Mouse (Mus musculus) lung, postnatal 36 days (tissue): ENCODE data around the gene Phactr1.
A peak's percentile ranks its signal among the peaks of the same experiment; 100 is the strongest.
"Not testable (repeated sequence)": the region's sequence is repeated elsewhere in the genome, so short reads cannot be mapped to it uniquely, and the experiment has no call there.

Source experiments
- DNase-seq: peaks from one replicate; pipeline ENCODE4 v3.0.0; 2022; ENCODE audit warnings: mixed read lengths

The Phactr1 gene

DNA sequence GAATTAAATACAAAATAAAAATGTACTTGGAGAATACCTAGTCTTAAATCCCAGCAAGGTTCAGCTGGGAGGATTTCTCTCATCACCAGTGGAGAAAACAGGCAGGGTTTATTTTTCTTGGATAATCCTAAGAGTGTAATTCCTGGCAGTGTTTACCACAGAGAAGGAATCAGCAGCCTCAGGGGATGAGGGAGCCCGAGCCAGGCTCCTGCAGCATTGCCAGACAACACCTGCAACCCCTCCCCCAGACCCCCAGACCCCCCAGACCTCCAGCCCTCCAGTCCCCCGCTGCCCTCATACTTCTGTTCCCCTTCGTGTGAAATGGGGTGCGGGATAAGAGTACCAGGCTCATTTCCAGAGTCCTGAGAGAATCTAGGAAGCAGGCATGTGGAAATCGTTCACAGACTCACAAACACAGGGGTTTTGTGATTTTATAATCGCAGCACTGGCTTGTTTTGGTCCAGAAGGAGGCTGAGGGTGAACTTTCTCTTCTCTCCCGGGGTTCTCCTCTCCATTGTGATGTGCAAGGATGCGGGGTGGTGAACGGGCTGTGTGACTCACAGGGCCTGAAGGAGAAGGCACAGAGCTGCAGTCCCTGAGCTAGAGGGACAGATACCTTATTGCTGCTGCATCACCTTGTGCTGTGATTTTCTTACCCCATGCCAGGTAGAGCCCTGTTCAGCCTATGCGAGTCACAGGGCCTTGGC lies 249.3 kb downstream of the Phactr1 start:
- DNase-seq = no peak

DNA sequence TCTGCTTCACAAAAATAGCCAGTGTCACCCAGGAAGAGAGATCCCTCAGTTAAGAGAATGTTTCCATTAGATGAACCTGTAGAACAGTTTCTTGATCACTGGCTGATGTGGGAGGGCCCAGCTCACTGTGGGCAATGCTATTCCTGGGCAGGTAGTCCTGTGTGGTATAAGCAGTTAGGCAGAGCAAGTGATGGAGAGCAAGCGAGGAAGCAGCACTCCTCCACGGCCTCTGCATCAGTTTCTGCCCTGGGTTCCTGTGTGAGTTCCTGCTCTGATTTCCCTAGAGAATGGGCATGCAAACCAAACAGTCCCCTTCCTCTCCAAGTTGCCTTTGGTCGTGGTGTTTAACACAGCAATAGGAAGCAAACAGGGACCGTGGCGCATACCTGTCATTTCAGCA lies 251.6 kb downstream of the Phactr1 start:
- no peak for DNase-seq

DNA sequence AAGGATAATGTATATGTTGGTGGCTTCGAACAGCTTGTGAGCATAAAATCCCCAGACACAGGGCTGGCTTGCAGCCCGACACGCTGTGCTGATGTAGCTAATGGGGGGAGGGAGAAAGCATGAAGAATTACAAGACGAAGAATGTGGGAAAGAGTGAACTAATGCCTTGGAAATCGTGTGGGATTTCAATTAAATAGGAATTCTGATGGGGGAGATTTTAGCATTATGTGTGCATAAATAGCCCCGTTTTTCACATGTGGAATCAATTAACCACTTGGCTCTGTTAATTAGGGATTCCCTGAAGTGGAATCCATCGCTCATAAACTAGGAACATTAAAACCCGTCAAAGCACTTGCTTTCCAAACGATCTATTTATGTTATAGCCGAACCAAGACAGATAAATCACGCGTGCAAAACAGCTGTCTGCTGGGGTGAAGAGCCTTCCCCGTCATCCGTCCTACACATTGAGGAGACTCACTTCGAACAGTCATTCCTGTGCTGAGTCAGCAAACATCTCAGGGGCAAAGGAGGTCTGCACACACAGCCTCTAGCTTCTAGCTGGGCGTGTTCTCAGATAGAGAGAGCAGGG lies 254.2 kb downstream of the Phactr1 start:
- no peak for DNase-seq

DNA sequence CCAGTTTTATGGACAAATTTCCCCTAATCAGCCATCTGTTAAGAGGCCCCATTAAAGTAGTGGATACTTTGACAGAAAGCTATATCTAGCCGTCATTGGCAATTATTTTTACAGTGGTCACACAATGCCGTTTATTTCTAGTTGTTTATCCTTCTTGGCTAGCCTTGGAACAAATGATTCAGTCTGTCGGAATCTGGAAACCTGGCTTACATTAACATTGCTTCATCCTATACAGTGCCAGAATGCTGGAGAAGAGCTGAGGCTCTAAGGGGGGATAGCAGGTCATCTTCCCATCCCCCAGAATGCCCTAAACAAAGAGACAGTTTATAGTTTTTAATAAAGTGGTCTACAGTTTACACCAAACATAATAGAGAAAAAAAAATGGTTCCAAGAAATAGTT lies 257.4 kb downstream of the Phactr1 start:
- DNase-seq = no peak

DNA sequence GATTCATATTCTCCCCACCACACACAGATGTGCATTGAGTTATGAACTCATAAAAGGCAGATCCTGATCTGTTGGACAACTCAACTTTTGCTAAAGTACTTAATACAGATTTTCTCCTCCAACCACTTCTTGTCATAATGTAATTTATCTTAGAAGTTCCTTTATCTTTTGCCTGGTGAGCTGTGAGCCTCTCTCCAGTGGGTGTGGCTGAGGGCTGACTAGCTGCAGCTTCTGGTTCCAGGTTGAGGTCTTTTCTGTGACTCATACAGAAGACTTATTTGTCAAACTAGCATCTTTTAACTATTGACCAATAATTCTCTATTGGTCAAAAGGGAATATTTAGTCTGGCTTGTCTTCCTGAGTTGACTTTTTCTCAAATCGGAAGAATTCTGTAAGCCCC lies 257.9 kb downstream of the Phactr1 start:
- no peak for DNase-seq

DNA sequence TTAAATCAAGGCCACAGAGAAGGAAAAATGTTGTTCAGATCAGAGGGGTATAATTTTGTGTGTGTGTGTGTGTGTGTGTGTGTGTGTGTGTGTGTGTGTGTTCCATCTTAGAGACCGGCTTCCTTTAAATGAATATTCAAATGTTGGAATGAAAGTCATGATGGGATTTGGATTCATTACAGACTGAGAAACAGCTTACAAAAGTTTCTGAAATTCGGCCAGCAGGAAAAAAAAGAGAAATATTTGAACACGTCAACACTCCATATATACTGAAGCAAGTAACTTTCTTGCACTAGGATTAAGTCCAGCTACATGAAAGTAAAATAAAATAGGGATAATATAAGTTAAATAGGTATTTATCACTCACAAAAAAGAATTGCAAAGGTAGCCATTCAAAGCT lies 259.8 kb downstream of the Phactr1 start:
- DNase-seq = no peak

DNA sequence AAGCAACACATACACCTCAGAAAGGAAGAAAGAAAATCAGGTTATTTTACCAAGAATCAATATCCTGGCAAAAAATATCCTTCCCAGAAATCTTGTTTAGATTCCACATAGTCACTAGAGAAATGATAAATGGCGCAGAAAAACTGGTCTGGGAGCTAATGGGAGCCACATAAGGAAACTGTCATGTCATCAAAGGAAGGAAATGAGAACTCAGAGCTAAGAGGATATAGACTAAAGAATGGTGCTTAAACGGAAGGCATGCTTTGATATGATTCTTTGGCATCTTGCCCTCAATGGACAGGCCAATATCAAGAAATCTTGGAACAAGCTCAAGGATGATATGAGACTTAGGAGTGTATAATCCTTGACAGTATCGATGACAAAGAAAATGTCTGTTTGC lies 263.7 kb downstream of the Phactr1 start:
- DNase-seq = peak; percentile 49

DNA sequence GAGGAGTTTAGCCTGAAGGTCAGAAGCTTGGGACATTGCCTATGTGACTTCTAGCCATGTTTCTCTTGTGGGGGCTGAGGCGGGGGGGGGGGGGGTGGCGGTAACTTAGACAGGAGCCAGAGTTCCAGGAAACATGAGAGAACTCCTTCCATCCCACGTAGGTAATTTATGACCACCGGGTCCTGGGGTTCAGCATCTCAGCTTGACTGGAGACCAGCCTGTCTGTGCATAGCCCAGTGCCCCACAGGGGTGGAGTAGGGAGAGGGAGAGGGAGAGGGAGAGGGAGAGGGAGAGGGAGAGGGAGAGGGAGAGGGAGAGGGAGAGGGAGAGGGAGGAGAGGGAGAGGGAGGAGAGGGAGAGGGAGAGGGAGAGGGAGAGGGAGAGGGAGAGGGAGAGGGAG lies 264.8 kb downstream of the Phactr1 start:
- DNase-seq = not testable (repeated sequence)

DNA sequence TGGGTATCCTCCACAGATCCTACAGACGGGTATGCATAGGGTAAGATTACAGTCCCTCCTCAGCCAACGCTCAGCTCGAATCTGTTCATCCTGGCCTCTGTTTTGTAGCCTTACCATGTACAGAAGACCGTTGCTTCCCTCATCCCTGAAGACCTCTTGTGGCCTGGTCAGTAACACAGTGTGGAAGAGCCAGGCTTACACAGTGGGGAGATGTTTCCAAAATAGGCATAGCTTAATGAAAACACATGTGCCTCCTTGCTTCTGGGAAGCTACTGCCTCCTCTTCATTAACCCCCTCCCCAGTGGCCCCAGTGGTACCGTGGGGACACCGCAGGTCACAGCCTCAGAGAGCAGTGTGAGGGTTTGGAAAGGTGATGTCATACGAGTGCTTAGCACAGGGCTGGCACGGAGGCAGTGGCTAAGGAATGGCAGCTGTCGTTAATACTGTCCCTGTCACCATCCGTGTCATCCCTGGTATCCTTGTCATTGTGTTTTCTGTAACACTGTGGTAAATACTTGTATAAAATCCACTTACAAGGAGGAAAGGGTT lies 268.4 kb downstream of the Phactr1 start:
- no peak for DNase-seq

DNA sequence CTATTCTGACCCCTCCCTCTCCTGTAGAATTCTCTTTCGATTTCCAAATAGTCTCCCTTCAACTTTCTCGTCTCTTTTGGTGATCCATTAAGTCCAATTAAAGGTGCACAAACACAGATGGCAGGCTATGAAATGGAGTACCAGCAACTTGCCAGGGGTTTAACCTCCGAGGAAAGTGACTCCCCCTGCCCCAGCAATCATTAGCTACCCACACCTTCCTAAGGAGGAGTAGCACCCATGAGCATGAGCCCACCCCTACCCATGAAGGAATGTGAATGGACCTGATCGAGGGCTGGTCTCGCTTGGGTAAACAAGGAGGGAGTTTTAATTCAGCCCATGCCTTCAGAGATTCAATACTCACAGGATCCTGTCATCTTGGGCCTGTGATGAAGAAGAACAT lies 268.9 kb downstream of the Phactr1 start:
- DNase-seq = no peak

DNA sequence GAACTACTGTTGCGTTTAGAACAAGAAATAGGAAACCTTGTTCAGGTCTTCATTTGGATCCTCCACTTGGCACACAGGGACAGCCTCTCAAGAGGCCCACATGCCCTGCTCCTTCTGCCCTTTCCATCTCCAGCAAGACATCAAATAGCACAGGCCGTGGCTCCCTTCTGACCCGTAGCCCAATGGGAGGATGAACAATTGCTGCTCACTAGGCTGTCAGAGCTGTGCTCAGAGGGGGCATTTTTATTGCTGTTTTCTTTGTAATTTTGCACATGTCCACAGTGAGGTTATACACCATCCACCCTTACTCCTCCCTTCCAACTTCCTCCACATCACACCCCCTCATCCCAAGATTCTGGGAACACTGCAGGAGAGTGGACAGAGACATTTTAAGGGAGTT lies 269.6 kb downstream of the Phactr1 start:
- DNase-seq = no peak

DNA sequence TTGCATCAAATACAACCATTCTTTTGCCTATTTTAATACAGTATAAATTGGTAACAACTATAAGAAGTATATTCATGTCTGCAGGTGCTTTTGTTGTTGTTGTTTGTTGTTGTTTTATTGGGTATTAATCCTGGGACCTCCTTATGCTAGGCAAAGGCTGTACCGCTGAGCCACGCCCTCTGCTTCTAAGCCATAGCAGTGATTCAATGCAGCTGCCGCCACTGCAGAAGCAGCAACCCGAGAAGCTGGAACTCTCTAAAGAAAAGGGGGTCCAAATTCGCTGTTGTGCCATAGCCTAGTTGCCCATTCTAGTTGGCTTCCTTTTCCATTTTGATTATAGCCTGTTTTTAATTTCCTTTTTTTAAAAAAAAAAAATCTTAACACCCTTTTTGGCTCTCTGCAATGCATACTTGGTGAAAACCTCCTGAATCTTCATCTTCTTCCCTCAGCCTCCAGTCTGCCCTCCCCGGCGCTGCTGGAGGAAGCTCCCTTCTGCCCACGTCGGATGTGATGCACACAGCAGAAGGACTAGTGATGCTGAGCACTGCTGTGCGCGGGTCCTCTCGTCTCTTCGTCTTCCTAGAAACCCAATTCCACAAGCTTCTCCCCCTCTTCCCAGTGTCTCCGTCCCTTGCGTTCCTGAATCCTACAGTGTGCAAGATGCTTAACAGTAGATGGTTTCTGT lies 271.8 kb downstream of the Phactr1 start:
- DNase-seq = no peak

DNA sequence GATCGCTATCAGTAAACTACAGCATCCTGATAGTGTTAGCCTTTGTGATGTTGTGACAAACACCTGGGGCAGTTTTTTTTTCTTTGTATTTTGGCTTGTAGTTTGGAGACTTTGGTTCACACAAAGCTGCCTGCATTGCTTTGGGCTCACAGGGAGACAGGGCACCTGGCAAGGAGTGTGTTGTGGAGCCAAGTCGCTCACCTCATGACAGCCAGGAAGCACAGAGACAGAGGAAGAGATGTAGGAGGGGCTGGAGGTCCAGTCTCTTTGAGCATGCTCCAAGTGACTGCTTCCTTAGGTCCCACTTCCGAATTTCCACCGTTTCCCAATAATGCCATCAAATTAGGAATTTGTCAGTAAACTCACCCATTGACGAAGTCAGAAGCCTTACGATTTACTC lies 272.6 kb downstream of the Phactr1 start:
- no peak for DNase-seq

DNA sequence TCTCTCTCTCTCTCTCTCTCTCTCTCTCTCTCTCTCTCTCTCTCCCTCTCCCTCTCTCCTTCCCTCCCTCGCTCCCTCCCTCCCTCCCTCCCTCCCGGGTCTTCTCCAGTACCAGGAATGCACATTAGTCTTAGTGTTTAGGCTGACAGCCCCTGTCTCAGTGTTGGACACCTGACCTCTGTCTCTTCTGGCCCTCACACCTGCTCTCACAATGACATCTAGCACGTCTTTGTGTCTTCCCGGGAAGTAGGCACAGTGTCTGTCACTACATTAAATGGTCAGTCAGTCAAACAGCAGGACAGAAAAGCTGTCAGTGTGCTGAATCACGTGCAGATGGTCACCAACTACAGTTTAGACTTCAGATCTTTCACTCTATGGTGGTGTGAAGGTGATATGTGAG lies 273.7 kb downstream of the Phactr1 start:
- DNase-seq = no peak

DNA sequence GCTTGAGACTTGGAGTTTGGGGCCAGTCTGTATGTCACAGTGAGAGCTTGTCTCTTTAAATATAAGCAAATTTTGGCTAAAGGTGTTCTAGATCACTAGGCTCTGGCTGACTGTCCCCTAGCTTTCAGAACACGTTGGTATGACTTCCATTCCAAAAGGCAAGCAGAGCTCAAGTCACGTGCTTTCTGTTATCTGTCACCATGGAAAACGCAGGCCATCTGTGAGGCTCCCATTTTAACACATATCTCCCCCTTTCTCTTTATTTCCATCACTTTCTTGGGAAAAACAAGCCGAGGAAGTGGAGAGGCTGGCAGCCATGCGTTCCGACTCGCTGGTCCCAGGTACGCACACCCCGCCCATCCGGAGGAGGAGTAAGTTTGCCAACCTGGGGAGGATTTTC lies 275.9 kb downstream of the Phactr1 start:
- no peak for DNase-seq

DNA sequence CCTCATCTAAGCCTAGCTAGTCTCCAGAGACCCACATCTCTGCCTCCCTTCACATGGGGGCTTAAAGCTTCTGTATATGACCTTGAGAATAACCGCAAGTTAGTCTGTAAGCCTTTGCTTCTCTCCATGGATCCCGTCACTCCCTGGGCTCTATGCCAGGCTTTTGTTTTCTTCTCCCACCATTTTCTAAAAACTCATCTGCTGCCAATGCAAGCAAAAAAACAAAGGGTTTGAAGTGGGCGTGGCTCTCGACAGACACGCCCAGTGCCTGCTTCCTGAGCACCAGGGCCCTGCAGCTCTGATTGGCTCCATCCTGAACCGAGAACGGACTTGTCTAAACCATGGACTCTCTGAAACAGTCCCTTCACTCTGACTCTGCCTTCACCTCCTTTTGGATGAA lies 277.4 kb downstream of the Phactr1 start:
- DNase-seq = peak; percentile 18

DNA sequence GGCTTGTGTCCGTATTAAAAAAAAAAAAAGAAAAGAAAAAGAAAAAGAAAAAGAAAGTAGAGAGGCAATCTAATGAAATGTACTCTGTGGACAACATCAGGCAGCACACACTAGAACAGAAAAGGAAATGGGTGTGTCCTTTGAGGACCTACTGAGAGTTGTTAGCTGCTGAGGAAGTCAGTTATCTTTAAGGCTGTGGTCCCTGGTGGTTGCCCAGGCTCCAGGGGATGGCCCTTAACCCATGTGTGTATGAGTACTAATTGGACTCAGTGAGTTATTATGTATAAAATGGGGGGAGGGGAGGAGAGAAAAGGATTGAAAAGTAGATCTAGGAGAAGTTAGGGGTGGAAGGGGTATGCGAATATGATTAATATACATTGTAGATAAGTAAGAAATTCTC lies 278.4 kb downstream of the Phactr1 start:
- DNase-seq = no peak

DNA sequence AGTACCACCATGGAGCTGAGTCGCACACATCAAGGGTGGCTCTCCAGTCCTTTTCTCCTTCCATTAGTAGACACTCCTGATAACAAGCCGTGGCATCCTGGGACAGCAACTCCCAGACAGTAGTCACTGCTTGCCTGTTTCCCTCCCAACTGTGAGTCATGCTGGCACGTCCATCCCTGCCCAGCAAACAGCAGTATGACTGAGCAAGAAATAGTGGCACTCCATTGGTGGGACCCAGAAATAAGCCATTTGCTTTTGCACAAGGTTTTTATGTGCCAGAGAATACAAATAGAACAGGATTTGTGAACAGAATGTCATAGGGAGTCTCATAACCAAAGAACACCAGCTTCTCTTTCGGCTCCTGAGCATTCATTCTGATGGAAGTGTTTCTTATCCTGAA lies 281.1 kb downstream of the Phactr1 start:
- no peak for DNase-seq

DNA sequence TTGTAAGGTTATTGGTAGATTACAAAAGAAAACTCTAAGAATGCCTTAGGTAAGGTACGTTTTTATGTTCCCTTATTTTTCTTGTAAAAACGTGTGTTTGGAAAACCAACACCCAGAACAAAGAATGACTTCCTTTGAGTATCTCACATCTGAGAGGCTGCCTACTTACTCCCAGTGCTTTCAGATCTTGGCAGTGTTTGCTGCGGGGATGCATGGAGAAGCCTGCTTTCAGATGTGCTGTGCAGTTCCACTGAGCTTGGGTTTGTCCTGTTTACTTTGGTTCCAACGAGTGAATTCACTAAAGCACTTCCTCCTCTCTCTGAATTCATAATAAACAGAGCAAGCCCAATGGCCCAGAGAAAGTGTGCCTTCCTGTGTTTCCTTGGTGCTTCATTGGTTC lies 288.1 kb downstream of the Phactr1 start:
- no peak for DNase-seq

DNA sequence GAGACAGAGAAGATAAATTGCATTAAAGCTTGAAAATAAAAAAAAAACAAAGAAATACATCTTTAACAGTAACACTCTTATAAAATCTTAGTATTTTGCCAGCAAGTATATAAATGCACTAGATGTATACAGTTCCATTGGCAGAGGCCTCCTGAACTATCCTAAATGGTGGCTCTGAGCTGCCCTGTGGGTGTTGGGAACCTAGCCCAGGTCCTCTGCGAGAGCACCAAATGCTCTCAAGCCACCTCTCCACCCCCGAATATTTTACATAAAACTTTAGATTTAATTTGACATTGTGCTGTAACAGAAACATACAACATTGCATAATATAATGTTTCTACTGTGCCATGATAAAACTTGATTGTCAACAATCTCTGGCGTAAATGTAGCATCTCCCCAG lies 293.1 kb downstream of the Phactr1 start:
- DNase-seq = no peak

DNA sequence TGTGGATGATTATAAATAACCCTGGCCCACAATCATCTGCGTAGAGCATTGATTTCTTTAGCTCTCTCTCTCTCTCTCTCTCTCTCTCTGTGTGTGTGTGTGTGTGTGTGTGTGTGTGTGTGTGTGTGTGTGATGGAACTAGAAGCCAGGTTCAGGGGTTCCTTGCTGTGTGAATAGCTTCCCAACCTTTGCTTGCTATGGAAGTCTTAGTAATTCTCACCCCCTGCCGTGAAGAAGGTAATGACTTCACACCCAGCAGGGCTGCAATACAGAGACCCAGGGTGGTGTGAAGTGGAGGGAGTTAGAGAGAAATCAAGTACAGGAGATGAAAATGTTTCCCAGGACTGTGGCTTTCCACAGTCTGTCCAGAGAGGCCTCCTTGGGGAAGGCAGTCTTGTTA lies 293.5 kb downstream of the Phactr1 start:
- DNase-seq = no peak

DNA sequence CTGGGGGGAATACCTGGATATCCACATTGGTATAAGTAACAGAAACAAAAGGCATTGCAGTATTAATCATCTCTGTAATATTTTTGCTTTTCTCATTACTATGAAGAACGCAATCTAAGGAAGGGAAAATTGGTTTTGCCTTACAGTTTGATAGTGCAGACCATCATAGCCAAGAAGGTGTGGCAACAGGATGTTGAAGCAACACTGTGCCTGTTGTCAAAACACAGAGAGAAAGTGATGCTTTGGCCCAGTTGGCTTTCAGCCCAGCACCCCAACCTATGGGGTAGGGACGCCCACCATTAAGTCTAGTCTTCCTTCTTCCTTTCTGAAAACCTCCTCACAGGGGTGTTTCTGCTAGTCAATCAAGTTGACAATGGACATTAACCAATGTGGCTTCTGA lies 294.1 kb downstream of the Phactr1 start:
- no peak for DNase-seq

DNA sequence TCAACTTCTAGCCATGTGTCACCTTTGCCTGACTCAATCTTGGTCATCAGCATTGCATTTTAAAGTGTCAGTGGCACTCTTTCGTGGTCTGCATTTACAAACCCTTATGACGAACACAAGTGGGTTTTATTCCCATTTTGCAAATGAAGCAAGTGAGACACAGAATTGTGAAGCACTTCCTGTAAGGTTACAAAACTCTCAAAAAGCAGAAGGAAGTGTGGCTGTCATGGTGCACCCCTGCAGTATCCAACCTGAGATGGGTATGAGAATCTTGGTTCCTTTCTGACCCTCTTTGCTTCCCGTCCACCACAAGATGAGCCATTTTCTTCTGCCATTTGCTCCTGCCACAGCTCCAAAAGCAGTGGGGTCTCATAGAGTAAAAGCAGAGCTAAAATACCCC lies 295.7 kb downstream of the Phactr1 start:
- no peak for DNase-seq

DNA sequence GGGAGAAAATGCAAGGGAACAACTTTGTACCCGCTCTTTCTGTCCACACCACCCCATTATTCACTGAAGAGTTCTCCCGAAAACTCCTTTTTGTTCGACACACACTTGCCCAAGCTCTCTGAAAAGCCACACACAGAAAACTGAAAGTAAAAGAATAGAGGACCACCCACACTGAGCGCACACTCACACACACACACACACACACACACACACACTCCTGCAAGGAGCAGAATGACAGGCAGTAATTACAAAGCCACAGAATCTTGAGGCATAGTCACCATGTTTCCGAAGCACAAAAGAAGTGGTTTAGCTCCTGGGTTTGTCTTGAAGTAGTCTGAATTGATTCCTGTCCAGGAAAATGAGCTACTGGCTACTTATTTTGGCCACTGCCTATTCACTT lies 296.5 kb downstream of the Phactr1 start:
- no peak for DNase-seq
